Mouse (Mus musculus): ENCODE data around the gene Pigt. TPM values are rescaled to one million over a fixed set of nuclear protein-coding genes. Genes with fewer than 3 reads are reported as not detected.
A peak's percentile ranks its signal among the peaks of the same experiment; 100 is the strongest.

Pigt gene
- total RNA-seq, 2 experiments from 2014 or later: 31.8 to 32.5 TPM

DNA sequence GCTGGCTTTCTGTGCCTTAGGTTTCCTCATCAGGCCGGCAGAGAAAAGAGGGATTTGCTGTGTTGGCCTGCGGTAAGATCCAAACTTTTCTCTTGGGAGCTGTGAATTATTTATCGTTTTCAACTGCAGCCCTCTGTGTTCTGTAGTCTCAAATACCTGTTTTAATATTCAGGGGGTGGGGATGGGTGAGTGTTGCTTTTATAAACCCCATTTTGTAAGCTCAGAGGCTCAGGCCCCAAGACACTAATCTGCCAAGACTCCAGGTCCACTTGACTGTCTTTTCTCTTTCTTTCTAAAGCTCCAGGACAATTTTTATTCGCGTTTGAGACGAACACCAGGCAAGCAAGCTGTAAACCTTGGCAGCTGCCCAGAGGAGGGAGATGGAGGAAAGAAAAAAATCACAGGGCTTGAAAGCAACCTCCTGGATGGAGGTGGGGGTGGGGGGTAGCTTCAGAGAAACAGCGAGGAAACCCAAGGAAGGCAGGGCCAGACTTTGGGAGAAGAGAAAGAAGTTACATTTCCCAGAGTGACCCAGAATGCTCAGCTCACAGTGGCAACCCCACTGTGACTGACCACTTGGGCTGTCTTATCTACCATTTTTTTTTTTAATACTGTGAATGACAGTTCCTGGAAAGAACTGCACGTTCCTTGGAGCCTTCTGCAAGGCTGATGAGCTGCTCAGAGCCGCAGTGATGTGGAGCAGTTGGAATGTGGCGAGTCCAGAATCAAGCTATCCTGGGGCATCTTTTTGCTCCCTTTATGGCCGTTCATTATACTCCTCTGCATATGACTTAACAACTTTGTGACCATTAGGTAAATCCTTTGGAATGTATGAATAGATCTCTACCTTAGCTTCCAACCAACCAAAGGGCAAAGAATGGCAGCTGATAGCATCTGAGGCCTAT lies 21.2 kb downstream of the Pigt start:
- intact Hi-C loops (cut with DNase I): loop anchor here (2.0 kb wide), 1 partner anchor 46 kb away; the partner anchor contains the start of gene Trp53tg5
- no peak for DNase-seq

DNA sequence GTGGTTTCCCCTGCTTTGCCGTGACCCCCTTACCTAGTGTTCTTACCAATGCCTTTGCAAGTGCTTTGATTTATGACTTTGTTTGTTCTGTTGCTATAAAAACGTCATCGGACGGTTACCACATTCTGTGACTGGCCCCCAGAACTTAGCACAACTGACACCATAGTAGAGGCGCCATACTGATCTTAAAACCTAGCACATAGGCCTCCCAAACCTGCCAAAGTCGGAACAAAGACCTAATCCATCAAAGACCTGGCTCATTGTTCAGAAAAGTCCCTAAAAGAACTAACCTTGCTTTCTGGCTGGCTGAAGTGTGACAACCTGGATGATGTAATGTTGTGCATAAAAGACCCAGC lies 21.8 kb downstream of the Pigt start:
- intact Hi-C loops (cut with DNase I): loop anchor here (2.0 kb wide), 1 partner anchor 46 kb away; the partner anchor contains the start of gene Trp53tg5
- no peak for DNase-seq

DNA sequence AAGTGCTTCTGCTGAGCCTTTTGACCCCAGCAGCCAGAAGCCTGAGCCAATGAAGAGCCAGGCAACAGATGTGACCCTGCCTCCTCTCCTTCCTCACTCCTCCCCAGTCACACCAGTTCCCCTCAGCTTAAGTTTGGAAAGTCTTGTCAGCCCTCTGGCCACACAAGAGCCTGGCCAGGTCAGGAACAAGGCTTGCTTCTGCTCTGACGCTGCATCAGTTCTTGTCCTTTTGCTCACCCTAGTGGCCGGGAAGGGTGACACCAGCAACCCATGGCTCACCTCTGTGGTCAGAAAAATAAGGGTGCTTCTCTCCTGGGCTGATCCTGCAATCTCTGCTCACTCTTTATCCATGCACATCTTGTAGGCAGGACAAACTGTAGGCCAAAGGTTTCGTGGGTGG lies 23.5 kb downstream of the Pigt start:
- intact Hi-C loops (cut with DNase I): loop anchor here (1.0 to 5.0 kb wide), 2 partner anchors 103 to 118 kb away; partner anchors contain the start of gene Rbpjl
- peak in 1 of 2 experiments; percentile 27 for DNase-seq

DNA sequence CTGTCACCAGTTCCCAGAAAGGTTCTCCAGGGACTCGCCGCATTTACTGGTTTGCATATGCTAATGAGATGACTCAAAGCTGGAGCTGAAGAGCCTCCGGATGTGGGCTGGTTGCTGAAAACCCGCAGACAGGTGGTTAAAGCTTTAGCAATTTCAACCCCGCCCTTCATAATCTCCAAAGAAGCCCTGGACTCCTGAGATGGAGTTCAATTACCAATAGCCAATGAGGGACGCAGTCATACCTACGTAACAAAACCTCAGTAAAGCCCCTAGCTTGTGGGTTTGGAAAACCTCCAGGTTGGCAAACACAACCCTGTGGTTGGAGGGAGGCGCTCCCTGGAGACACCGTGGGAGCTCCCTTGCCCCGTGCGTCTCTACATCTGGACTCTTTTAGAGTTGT lies 24.5 kb downstream of the Pigt start:
- no peak for DNase-seq
- intact Hi-C loops (cut with DNase I): loop anchor here (1.0 to 5.0 kb wide), 2 partner anchors 105 to 120 kb away; partner anchors contain the start of gene Rbpjl

DNA sequence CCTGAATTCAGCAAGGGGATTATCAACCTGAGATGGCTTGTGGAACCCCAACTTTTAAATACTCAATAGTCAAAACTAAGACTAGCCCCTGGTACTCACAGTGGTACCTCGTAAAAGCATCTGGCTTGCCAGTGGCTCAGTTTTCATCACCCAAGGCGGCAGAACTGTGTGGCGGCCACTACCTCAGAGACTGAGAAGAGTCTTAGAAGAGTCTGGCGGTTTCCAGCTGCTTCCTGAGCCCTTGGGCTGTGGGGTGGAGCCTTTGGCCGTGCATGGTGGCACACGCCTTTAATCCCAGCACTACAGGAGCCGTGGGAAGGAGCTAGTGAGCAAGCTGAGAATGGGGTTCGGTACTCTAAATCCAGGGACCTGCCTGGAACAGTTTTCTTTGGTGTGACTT lies 25.0 kb downstream of the Pigt start:
- intact Hi-C loops (cut with DNase I): loop anchor here (5.0 kb wide), 1 partner anchor 120 kb away; the partner anchor contains the start of gene Rbpjl
- DNase-seq: no peak

DNA sequence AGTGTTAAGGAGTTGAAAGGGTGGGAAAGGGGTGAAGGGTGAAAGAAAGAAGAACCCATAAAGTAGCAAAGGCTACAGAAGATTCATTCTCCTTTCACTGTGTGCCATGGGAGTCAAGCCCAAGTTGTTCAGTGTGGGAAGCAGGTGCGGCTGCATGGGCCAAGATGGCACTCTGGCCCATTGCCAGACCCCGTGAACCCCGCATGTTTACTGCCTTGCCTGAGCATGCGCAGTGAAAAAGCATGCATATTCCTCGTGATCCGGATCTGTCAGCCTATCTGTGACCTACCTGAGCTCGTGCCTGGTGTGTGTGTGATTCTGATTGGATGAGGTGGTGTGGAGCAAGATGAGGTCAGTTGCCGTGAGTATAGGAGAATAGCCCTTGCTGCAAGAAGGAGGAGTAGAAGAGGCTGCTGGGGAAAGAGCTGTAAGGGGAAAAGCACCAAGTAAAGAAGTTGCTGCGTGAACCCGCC lies 26.0 kb downstream of the Pigt start:
- intact Hi-C loops (cut with DNase I): loop anchor here (5.0 kb wide), 1 partner anchor 121 kb away; the partner anchor contains the start of gene Rbpjl
- DNase-seq: no peak

DNA sequence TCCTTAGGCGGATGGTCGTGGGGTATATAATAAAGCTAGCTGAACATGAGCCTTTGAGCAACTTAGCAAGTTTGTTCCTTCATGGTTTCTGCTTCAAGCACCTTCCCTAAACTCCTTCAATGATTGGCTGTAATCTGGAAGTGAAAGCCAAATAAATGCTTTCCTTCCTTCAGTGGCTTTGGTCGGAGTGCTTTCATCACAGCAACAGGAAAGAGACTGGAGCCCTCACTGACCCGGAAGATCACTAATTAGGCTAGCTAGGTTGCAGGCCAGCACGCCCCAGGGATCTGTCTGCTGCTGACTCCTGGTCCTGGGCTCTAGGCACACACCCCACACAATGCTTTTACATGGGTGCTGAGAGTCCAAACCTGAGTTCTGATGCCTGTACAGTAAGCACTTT lies 31.2 kb downstream of the Pigt start:
- DNase-seq: no peak
- intact Hi-C loops (cut with DNase I): loop anchor here (5.0 kb wide), 1 partner anchor 431 kb away; no protein-coding TSS in a partner anchor

DNA sequence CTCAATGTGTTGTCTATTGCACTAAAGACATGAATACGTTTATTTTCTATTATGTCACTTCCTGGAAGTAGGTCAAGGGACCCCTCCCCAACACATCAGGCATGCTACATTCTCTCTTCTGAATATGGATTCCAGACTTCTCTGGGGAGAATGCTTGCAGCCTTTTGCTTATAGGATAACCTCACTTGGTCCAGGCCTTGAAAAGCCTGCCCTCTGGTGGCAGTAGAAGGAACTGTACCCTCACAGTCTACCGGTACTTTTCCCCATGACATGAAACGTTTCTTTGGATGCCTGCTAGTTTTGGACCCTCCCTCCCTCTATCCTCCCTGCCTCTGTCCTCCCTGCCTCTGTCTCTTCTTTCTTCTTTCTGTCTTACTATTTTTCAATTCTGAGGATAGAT lies 33.8 kb downstream of the Pigt start:
- intact Hi-C loops (cut with DNase I): no loop called here
- DNase-seq: peak; percentile 41 to 48

DNA sequence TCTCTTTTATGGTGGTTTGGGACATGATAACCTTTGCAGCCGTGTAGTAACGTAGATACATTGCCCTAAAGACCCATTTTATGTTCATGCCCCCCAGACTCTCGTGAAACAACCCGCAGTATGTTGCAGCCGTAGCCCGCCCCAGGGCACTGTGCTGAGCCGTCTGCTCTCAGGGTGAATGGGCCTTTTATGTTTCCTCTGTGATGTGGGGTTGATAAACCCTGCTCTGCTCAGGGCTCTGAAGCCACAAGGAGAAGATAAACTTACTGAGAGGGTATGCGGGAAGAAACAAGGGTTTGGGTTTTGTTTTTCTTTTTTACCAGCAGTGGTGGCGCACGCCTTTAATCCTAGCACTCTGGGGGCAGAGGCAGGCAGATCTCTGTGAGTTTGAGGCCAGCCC lies 37.0 kb downstream of the Pigt start:
- DNase-seq: no peak
- intact Hi-C loops (cut with DNase I): no loop called here

DNA sequence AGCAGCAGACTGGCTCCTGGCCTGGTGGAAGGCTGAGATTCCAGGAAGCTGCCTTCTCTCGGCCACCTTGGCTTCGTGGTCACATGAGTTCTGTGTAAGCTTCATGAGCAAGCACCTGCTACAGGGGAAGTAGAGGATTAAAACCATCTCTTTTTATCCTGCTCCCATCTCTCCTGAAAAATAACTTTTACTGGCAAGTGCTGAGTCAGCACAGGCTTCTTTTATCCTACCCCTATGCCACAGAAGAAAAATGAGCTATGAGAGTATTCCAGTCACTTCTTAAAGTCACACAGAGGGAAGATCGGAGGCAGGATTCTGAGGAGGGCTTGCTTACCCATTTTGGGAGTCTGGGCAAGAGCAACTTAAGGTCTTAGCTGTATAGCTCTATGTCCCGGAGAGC lies 39.7 kb downstream of the Pigt start:
- intact Hi-C loops (cut with DNase I): no loop called here
- DNase-seq: no peak

DNA sequence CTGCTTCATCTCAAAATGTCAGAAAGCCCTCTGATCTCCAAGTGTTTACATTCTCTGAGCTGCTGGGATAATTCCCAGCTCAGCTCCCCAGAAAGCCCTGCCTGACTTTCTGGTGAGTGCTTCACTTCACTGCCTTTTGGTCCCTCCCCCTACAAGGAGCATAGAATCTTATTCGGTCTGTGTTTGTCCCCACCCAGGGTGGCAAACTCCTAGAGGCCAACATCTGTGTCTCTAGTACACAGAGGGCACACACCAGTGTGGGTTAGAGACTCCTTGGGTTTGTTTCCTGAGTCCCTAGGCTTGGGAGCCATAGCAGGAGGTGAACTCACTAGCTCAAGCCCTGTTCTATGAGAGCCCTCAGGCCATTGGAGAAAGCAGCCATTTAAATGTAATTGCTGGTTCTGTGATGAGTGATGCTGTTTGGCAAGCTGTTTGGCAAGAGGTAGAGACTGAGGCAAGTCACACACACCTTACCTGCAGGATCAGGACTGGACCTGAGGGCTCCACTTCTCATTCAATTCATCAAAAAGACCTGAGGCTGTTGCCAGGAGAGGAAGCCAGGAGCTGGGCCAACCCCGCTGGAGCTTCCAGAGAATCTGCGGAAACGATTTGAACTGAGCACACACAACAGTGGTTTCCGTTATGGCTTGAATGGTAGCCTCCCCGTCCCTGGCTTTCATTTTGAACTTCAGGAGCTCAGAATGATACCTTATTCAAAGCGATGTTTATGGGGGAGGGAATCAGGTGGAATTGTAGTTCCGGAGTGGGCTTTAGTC lies 43.5 kb downstream of the Pigt start:
- intact Hi-C loops (cut with DNase I): no loop called here
- DNase-seq: no peak

DNA sequence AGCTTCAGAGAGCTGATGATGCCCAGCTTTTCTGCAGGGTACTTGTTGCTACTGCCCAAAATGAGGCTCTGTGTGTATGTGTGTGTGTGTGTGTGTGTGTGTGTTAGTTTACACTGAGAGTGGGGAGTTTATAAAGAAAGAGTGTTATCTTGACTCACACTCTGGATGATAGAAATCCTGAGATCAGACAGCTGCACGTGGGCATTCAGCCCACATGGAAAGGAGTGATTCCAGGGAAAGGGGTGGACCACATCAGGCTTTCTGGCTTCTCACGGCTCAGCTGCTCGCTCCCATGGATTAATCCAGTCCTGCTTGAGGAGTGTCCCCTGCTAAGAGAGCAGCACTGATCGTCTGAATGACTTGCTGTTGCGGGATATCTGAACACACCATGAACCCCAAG lies 44.8 kb downstream of the Pigt start:
- no peak for DNase-seq
- intact Hi-C loops (cut with DNase I): no loop called here

DNA sequence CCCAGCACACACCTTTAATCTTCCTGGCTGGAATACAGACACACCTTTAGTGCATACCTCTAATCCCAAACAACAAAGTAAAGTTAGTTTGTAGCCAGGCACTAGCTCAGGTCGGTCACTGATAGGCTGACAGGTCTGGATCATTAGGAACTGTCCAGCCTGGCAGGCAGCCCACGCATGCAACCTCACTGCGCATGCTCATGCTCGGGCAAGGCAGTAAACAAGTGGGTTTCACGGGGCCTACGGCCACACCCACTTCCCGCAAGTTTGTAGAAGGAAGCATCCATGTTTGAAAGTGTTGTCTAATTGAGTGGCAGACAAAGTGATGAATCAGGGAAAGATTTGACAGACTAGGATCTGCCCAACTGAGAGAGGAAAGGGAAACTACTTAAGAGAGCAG lies 45.3 kb downstream of the Pigt start:
- DNase-seq: no peak
- intact Hi-C loops (cut with DNase I): no loop called here

DNA sequence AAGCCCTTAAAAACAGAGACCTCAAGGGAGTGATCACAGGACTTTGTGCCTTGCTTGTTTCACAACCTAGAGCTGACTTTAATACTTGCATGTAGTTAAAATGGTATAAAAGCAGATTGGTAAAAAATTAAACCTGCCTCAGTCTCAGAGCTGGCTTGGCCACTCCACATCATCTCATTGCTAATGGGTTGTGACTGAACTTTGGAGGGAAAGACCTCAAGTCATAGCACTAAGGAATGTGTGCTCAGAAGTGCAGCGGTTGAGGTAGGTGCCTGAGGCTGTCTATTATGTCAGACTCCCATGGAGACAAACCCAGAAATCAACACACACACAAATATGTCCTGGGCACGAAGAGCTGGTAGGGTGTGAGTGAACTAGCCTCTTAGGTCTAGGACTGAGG lies 46.4 kb downstream of the Pigt start:
- no peak for DNase-seq
- intact Hi-C loops (cut with DNase I): no loop called here

DNA sequence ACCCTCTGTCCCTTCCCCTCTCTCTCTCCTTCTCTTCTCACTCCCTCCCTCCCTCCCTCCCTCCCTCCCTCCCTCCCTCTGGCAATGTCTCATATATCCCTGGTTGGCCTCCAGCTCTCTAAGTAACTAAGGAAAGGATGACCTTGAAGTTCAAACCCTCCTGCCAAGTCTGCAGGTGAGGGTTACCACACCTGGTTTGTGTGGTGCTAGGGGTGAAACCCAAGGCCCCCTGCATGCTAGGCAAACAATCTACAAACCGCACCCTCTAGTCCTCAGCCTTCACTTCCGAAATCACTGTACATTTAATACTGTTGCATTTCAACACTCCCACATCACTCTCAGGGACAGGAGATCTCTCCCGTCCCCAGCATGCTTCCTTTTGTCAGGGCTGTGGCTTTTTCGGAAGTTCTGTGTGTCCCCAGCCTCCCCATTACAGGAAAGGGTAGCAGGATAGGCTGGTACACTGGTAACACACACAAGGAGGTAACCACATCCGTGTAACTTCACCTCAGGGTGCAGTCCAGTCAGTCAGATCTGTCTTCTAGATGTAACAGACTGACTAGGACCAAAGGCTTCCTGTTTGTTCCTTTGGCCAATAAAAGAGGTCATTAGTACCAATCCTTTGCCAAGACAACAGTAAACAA lies 47.3 kb downstream of the Pigt start:
- DNase-seq: no peak
- intact Hi-C loops (cut with DNase I): no loop called here

DNA sequence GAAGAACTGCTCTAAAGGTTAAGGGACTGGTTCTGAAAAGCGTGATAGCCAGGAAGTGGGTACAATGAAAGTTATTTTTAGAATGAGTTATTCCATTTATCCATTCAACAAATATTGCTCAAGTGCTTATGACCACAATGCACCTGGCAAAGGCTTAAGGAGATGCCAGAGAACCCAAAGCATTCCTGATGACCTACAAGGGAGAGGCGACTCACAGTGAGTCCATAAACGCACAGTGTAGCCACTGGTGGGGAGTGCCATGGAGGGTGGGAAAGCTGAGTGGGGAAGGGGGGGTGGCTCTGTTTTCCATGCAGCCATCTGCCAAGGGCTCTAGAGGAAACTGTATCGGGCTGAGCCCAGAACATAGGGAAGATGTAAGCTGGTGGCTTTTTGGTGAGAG lies 52.0 kb downstream of the Pigt start:
- no peak for DNase-seq
- intact Hi-C loops (cut with DNase I): no loop called here

DNA sequence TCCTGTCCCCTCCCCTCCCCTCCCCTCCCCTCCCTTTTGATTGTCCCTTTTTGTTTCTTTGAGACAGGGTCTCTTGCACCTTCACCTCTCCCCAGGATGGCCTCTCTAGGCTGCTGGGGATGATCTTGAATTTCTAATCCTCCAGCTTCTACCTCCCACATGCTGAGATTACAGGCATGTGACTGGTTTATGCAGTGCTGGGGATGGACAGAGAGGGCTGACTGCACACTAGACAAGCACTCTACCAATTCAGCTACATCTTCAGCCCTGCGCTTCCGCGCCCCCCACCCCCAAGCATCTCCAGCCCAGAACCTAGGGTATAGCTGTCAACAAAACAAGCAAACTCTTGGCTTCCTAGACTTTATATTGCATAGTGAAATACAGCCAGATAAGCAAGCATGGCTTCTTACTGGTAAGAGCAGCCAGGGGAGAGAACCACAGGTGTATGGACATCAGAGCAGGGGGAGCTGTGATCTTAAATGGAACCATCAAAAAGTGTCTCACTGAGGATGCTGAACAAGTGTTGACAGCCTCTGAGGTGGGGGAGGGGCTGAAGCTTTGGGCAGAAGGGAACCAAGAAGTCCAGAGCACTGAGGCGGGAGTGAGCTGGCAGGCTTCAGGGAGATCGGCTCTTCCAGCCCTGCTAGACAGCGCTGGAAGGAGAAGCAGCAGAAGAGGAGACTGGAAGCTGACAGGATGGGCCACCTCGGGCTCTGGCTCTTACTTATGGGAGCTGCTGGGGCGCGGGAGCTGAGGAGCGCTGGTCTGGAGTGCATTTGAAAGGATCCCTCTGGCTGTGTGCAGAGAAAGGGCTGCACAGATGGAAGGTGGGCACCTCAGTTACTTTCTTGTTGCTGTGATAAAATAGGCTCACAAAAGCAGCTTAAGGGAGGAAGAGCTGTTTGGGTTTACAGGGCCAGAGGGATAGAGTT lies 52.9 kb downstream of the Pigt start:
- intact Hi-C loops (cut with DNase I): no loop called here

DNA sequence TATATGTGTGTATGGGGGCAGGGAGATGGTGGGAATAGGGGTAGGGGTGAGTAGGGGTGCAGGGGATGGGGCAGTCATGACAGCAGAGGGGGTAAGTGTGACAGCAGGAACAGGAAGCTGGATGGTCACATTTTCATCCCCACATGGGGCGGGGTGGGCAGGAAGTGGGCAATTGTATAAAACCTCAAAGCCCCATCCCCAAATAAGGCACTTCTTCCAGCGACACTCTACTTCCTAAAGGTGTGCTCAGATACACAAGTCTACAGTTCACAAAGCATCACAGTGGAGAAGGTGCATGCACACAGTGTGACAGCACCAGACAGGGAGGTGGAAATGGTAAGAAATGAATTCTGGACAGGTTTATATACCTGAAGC lies 53.6 kb downstream of the Pigt start:
- no peak for DNase-seq
- intact Hi-C loops (cut with DNase I): no loop called here

More for the DNA sequence above, 52.9 kb downstream of the Pigt start:
- DNase-seq: no peak

DNA sequence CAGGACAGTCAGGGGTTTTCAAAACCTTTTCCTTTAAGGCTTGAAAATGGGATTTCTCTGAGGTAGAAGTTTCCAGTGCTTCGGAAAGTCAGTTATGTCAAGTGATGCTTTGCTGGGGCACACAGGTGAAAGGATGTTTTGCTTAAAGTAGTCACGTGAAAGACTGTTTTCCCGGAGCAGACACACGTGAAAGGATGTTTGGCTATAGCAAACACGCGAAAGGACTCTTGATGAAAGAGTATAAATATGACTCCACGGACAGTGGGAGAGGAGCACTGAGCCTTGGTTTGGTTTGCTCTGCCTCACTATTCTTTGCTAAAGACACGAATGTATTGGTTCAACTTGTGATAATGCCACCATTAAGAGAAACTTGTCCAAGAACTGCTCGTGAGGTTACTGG lies 54.2 kb downstream of the Pigt start:
- intact Hi-C loops (cut with DNase I): no loop called here
- no peak for DNase-seq

Data from gastrocnemius, postnatal 36 days (tissue).